Mouse (Mus musculus): Measurements from ENCODE around the gene Arl2bp. TPM values are rescaled to one million over a fixed set of nuclear protein-coding genes. Genes with fewer than 3 reads are reported as not detected.

The Arl2bp gene
- polyA plus RNA-seq, 1 experiment = 3.1 TPM

DNA sequence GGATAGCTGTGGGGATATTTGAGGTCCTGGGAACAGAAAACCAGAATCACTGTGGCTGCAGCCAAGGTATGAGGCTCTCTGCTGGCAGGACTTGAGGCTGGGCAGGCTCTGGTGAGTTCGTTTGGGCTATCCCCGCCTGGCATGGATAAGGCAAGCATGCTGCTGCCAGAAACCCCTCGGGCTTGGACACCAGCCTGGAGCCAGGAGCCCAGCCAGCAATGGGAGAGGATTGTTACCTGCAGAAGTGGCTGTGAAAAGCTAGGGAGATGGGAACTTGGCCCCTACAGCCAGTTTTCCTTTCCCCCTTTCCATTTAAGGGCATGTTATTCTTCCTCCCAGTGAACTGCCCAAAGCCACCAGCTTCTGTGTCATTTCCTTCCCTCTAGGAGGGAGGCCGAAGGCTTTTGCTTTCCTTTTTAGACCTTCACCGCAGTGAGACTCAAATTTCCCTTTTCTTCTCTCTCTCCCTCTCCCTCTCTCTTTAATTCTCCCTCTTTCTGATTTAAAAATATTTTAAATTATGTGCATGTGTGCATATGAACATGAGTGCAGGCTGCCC, 44.8 kb downstream of the Arl2bp start:
- no peak overlapping the region for H3K4me3 ChIP-seq (replicated peaks)
- TF ChIP-seq TAL1 (IDR thresholded peaks at IDR 0.05; ENCODE audit: low read length) (no peak), GATA1 (IDR thresholded peaks at IDR 0.05; ENCODE audit: low read length) (no peak)
- peaks cover 57% of the 10 kb centered on the region for H3K27me3 ChIP-seq (ENCODE audit: control insufficient read depth)
- H3K4me1 ChIP-seq (ENCODE audit: control insufficient read depth) = peaks cover 11% of the 10 kb centered on the region
- no peaks in the 10 kb centered on the region for H3K9me3 ChIP-seq (ENCODE audit: control insufficient read depth, low read length)
- H3K36me3 ChIP-seq (ENCODE audit: control insufficient read depth) = no peaks in the 10 kb centered on the region

- TF ChIP-seq GATA1 (IDR thresholded peaks at IDR 0.05; ENCODE audit: low read length) = no peak
- TF ChIP-seq TAL1 (IDR thresholded peaks at IDR 0.05; ENCODE audit: low read length) = no peak
Measured at GRCm38 (mm10) chr8:94714556-94714955, 48.2 kb downstream of the Arl2bp start.

DNA sequence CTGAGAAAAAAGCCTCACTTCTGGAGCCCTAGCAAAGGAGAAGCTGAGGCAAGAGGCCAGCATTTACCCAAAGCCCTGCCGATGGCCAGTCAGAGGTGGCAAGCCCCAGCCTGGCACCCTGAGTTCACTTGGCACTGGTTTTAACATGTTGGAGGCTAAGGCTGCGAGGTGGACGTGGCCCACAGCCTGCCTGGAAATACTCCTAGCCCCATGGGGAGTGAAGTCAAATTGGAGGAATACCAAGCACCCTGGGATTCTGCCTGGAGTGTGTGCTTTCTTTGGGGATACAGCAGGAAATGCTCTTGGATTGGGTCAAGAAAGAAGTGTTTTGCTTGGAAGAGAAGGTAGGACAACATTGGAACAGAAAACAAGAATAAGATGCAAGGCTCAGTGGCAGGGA, 49.5 kb downstream of the Arl2bp start:
- no peaks in the 10 kb centered on the region for H3K9me3 ChIP-seq (ENCODE audit: control insufficient read depth, low read length)
- H3K36me3 ChIP-seq (ENCODE audit: control insufficient read depth) = no peaks in the 10 kb centered on the region
- H3K4me1 ChIP-seq (ENCODE audit: control insufficient read depth) = no peaks in the 10 kb centered on the region
- no peak for TF ChIP-seq GATA1 (IDR thresholded peaks at IDR 0.05; ENCODE audit: low read length)
- TF ChIP-seq TAL1 (IDR thresholded peaks at IDR 0.05; ENCODE audit: low read length) = no peak
- no peak overlapping the region for H3K4me3 ChIP-seq (replicated peaks)
- peaks cover 78% of the 10 kb centered on the region for H3K27me3 ChIP-seq (ENCODE audit: control insufficient read depth)

More at GRCm38 (mm10) chr8:94714556-94714955, 48.2 kb downstream of the Arl2bp start:
- H3K36me3 ChIP-seq (ENCODE audit: control insufficient read depth) = no peaks in the 10 kb centered on the region
- H3K4me3 ChIP-seq (replicated peaks) = no peak overlapping the region
- no peaks in the 10 kb centered on the region for H3K4me1 ChIP-seq (ENCODE audit: control insufficient read depth)
- peaks cover 74% of the 10 kb centered on the region for H3K27me3 ChIP-seq (ENCODE audit: control insufficient read depth)
- H3K9me3 ChIP-seq (ENCODE audit: control insufficient read depth, low read length) = no peaks in the 10 kb centered on the region

DNA sequence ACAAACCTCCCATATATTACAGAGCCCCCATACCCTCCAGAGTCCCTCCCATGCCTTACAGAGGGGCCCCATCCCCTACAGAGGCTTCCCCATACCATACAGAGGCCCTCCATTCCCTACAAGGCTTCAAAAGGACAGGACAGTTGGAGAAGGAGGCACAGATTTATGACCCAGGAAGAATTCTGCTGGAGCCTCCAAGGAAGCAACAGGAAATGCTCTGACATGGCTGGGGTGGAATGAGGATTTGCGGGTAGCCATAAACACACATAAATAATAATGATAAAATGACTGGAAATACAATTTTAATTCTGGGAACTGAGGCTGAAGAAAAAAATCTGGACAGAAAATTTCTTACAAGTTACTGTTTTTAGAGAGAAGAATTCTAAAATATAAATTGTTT, 50.4 kb downstream of the Arl2bp start:
- peaks cover 75% of the 10 kb centered on the region for H3K27me3 ChIP-seq (ENCODE audit: control insufficient read depth)
- no peaks in the 10 kb centered on the region for H3K36me3 ChIP-seq (ENCODE audit: control insufficient read depth)
- no peaks in the 10 kb centered on the region for H3K9me3 ChIP-seq (ENCODE audit: control insufficient read depth, low read length)
- 0 out of 2 replicates have a peak, but pooled peaks cover 2% of the 10 kb centered on the region for H3K4me1 ChIP-seq (ENCODE audit: control insufficient read depth)
- H3K4me3 ChIP-seq (replicated peaks) = no peak overlapping the region
- TF ChIP-seq GATA1 (IDR thresholded peaks at IDR 0.05; ENCODE audit: low read length) (no peak), TAL1 (IDR thresholded peaks at IDR 0.05; ENCODE audit: low read length) (no peak)

Other genes with a start within 250 kb of the Arl2bp start
- 0.04 TPM in 1 of 2 replicates, not detected in the other for gene Nlrc5, start 232.2 kb upstream of the Arl2bp start, polyA plus RNA-seq (2012)
- 0.06 TPM in 1 of 2 replicates, not detected in the other for gene Cpne2, start 133.6 kb upstream of the Arl2bp start, polyA plus RNA-seq (2012)
- 0.28 and 0.41 TPM in 2 replicates for gene Rspry1, start 64.7 kb upstream of the Arl2bp start, polyA plus RNA-seq (2012)
- gene Fam192a, start 64.6 kb upstream of the Arl2bp start, polyA plus RNA-seq (2012) = 0.93 and 3.9 TPM in 2 replicates
- gene Pllp, start 29.7 kb downstream of the Arl2bp start, polyA plus RNA-seq (2012) = not detected in 2 replicates
- 0.09 and 0.23 TPM in 2 replicates for gene Ccl22, start 79.0 kb downstream of the Arl2bp start, polyA plus RNA-seq (2012)
- gene Cx3cl1, start 105.4 kb downstream of the Arl2bp start, polyA plus RNA-seq (2012) = 0.01 TPM in 1 of 2 replicates, not detected in the other
- not detected in 2 replicates for gene Ccl17, start 143.9 kb downstream of the Arl2bp start, polyA plus RNA-seq (2012)
- gene Coq9, start 171.7 kb downstream of the Arl2bp start, polyA plus RNA-seq (2012) = 6.4 and 9.5 TPM in 2 replicates
- gene Ciapin1, start 171.8 kb downstream of the Arl2bp start, polyA plus RNA-seq (2012) = 37.6 and 98.2 TPM in 2 replicates
- gene Polr2c, start 190.8 kb downstream of the Arl2bp start, polyA plus RNA-seq (2012) = 3.5 and 4.1 TPM in 2 replicates
- 11.8 and 12.5 TPM in 2 replicates for gene Dok4, start 209.7 kb downstream of the Arl2bp start, polyA plus RNA-seq (2012)

Measured in erythroblast, embryonic 14.5 days (primary cell).